Mouse (Mus musculus): ENCODE measurements around the gene Hist1h2ab.

The Hist1h2ab gene

GRCm38 (mm10) chr13:23738041-23738440, 12.9 kb upstream of the Hist1h2ab start:
- no peak for DNase-seq (ENCODE audit: low spot score)

- DNase-seq (ENCODE audit: low spot score) = peak; percentile 84
These were observed 12.3 kb upstream of the Hist1h2ab start, which contains the start of gene Hist1h1c for GRCm38 (mm10) chr13:23738677-23739068. TSS of gene Hist1h1c (plus strand) at chr13:23738808.

GRCm38 (mm10) chr13:23739069-23739921, 11.6 kb upstream of the Hist1h2ab start:
- peak; percentile 94 for DNase-seq (ENCODE audit: low spot score)

DNA sequence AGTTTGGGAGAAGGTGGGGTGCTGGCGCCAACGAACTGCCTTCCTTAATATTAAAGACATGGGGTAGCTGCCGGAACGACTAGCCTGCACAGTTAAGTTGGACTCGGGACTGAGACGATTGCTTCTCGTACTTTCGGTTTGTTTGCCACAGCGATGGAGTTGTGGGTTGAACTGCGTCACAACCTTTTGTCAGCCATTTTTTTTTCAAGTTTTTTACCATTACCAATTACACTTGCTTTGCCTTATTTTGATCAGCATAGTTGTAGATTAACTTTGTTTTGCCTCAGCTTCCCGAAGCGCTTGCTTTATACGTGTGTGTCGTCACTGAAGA, 11.0 kb upstream of the Hist1h2ab start:
- no peak for DNase-seq (ENCODE audit: low spot score)

GRCm38 (mm10) chr13:23740256-23740840, 10.6 kb upstream of the Hist1h2ab start:
- DNase-seq (ENCODE audit: low spot score) = no peak

GRCm38 (mm10) chr13:23740910-23741309, 10.0 kb upstream of the Hist1h2ab start:
- no peak for DNase-seq (ENCODE audit: low spot score)

DNA sequence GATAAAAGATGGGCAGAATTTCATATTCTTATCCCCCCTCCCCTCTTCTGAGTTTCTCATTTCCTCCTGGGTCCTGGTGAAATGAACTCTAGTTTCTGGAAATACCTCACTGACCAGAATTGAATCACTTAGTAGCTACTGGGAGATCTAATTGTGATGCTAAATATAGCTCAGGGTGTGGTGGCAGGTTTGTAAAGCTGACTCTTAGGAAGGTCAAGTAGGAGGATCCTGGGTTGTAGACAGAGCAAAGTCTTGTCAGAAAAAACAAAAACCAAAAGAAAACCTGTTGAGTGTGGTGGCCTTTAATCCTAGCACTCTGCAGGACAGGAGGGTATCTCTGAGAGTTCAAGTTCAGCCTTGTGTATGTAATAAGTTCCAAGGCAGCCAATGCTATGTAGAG, 8.9 kb upstream of the Hist1h2ab start:
- DNase-seq (ENCODE audit: low spot score) = no peak

DNA sequence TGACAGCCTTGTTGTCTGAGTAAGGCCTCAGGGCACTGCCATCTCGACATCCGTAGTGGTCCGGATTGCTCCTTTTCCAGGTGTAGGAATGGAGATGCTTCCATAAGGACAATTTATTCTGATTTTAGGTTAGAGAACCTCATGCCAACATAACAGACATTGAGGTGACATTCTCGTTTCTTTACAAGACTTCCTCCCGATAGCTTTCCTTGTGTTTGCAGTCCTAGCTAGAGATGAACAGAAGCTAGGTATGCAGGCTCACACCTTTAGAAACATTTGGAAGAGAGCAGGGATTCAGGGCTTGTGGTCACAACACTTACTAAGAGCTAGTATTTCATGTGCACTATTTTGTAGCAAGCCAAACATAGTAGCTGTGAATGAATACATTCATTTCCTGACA, 7.7 kb upstream of the Hist1h2ab start:
- DNase-seq (ENCODE audit: low spot score) = no peak

- no peak for DNase-seq (ENCODE audit: low spot score)
These were observed 7.0 kb upstream of the Hist1h2ab start for GRCm38 (mm10) chr13:23743963-23744362.

DNA sequence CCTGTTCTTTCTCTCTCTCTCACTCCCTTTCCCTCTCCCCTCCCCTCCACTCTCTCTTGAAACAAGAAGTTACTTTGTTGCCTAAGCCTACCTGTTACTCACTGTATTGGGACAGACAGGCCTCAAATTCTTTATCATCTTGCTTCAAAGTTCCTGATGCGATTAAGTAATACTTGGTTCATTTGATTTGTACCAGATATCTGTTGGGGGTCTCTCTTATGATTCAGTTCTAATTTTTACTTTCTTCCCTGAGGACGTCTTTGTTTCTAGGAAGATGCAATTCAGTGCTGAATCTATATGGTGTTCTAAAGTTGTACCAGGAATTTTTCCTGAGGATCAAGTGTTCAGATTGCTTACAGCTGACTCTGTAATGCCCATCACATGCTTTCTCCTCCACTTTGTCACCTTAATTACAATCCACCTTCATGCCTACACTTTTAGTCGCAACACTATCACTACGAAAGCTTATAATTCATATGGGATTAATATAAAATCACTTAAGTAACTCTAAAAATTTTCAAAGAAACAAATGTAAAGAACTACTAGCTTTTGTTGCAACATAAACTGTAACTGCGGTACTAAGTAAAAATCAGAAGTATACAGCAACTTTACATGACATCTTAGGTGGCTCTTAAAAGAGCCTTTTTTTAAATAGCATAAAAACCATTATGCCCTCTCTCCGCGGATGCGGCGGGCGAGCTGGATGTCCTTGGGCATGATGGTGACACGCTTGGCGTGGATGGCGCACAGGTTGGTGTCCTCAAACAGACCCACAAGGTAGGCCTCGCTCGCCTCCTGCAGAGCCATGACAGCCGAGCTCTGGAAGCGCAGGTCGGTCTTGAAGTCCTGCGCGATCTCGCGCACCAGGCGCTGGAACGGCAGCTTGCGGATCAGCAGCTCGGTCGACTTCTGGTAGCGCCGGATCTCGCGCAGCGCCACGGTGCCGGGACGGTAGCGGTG, 6.2 kb upstream of the Hist1h2ab start:
- no peak for DNase-seq (ENCODE audit: low spot score)

DNA sequence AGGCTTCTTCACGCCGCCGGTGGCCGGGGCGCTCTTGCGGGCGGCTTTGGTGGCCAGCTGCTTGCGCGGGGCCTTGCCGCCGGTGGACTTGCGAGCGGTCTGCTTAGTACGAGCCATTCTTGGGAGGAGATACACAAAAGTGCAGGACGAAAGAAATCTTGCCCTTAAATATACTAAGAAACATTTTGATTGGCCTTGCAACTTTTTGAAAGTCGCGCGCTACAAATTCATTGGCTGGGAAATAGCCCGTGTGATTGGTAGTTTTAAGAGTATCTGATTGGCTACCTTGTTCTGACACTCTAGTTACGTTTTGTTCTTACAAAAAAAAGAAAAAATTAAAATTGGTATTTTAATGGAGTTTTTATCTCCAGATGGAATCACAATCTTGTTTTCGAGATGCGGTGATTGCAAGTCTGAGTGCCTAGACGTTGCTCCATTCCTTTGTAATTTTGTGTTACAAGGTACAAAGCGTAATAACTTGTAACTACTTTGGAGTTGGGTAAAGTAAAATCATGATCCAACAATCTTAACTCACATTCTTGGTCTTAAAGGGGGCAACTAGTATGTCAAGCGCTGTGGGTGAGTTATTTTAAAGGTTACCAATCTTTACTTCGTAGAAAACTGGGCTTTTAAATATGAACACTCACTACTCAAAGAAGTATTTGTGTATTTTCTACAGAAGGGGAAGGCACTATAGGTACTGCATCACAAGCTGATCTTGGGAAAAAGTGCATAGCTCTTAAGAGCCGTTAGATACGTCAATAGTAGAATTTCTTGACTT, 5.4 kb upstream of the Hist1h2ab start, which contains the start of gene Hist1h3c:
Hist1h3c (minus strand) TSS at position 222 of the 781 bp plus-strand sequence.
- no peak for DNase-seq (ENCODE audit: low spot score)

- DNase-seq (ENCODE audit: low spot score) = peak; percentile 88
These were observed 4.5 kb upstream of the Hist1h2ab start, which contains the start of gene Hist1h2bb for GRCm38 (mm10) chr13:23746201-23747080. TSS of gene Hist1h2bb (plus strand) at chr13:23746734.

DNA sequence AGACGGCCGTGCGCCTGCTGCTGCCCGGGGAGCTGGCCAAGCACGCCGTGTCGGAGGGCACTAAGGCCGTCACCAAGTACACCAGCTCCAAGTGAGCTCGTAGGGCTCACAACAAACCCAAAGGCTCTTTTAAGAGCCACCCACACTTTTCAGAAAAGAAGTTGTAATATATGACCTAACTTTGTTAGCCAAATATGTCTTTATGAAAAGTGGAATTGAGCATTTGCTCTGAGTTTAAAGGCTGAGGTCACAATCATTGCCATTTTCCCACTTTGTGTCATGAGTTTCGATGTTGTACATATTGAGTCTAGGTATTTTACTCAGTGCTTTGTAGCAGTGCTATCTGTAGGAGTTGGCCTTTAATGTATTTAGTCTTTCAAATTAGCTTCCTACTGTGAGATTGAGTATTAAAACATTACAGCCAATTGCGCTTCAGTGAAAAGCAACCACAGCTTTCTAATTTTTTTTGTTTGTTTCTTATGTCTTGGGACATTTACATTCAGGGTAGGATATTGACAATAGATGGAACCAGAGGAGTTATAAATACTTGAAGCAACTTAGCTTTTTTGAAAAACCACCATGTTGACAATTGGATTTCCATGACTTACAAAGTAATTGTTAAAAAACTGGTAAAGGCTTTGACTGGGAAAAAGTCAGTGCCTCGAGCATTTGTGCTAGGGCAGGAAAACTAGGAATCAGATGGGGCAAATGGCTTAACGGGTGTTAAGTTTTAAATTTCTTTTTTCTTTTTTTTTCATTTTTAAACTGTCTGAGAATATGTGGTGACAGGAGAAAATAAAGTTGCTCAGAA, 3.6 kb upstream of the Hist1h2ab start:
- DNase-seq (ENCODE audit: low spot score) = no peak

DNA sequence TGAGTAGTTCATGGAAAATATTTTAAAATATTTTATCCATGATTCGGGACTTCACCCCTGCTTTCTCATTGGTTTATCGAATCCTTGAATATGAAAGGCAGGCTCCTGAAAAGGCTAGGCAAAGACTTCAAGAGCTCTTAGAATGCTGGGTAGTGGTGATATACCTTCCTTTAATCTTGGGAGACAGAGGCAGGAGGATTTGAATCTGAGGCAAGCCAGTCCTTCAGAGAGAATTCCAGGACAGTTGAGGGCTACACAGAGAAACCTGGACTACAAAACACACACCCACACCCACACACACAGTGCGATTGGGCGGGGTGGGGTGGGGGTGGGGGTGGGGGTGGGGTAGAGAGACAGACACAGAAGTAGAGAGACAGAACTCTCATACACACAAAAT, 3.0 kb upstream of the Hist1h2ab start:
- no peak for DNase-seq (ENCODE audit: low spot score)

DNA sequence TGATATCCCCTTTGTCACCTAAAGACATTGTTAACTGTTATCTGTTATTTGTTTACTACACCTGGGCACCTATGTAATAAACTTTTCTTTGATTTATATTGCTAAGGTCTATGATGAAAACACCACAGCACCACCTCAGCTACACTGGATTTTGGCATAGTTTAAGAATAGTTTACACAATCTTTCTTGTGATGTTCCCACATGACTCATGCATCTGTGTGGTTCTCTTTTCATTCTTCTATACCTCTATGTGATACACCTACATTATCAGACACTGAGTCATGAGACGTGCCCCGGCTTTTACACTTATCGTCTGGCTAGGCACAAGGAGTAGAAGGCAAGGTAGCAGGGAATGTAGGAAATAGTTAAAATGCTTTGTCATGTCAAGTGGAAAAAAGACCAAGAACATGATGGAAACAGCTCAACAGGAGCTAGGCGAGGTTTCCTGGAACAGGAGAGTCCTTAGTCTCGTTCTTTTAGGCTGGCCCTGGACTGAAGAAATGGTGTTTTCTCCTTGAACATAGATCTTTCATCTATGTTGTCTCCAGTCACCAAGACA, 1.3 kb upstream of the Hist1h2ab start:
- no peak for DNase-seq (ENCODE audit: low spot score)

DNA sequence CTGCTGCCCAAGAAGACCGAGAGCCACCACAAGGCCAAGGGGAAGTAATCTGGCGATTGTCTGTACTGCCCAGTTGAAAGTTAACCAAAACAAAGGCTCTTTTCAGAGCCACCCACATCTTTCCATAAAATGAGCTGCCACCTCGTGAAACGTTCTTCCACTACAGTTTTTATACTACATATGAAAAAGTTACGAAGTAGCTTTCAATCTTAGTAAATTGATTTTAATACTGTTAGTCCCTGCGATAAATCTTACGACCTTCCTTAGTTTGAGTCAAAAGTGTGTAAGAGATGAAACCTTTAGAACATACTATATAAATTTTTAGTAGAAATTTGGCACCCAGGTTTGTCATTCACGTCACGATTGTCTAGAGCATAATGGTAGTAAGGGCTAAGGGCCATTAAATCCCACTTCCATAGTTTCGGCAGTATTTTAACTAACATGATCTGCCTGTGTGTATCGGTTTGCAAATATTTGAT, 591 bp downstream of the Hist1h2ab start:
- DNase-seq (ENCODE audit: low spot score) = no peak

DNA sequence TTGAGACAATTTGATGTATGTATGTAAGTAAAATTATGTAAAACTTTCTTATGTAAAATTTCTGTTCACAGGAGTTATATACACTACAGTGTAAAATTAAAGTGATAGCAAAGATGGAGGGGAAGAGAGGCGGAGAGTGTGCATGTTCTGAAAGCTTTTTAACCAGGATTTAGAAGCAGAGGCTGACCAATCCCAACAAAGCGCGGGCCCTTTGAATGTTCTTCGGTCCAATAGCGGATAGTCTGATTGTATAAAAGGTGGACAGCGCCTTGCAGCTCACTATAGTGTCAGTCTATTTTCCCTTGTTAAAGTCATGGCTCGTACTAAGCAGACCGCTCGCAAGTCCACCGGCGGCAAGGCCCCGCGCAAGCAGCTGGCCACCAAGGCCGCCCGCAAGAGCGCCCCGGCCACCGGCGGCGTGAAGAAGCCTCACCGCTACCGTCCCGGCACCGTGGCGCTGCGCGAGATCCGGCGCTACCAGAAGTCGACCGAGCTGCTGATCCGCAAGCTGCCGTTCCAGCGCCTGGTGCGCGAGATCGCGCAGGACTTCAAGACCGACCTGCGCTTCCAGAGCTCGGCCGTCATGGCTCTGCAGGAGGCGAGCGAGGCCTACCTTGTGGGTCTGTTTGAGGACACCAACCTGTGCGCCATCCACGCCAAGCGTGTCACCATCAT, 1.3 kb downstream of the Hist1h2ab start, which contains the start of gene Hist1h3b:
Hist1h3b (plus strand) TSS at position 201 of the 675 bp plus-strand sequence.
- DNase-seq (ENCODE audit: low spot score) = peak; percentile 88

DNA sequence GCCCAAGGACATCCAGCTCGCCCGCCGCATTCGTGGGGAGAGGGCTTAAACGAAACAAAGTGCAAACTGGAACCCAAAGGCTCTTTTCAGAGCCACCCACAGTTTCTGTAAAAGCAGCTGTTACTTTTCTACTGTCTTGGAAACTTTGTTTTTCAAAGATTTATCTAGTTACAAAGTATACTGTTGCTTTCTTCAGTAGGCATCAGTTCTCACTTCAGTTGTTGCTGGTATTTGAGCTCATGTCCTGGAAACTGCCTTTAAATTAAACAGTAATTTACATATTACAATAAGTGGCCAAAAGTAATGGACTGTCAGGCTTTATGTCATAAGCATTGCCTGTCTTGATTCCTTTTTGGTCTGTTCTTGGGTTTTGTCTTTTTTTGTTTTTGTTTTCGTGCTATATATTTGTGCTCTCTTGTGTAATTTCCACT, 1.8 kb downstream of the Hist1h2ab start:
- no peak for DNase-seq (ENCODE audit: low spot score)

Data from left cerebral cortex, adult 11 months (tissue).